Mouse (Mus musculus): ENCODE measurements around the gene Phb2.
"Not testable (repeated sequence)": the region's sequence is repeated elsewhere in the genome, so short reads cannot be mapped to it uniquely, and the experiment has no call there.

Gene Phb2

GRCm38 (mm10) chr6:124711824-124712782, at the start of gene Phb2, which contains the start of gene Emg1:
TSS of gene Phb2 (plus strand) at chr6:124712336.
TSS of gene Emg1 (minus strand) at chr6:124712178.
- DNase-seq (ENCODE audit: low spot score in 2 of 2), result peak; percentile 95

- DNase-seq (ENCODE audit: low spot score in 2 of 2), result peak; percentile 97 to 99
Observed at GRCm38 (mm10) chr6:124662477-124663423, 49.4 kb upstream of the Phb2 start, which contains the start of gene Lpcat3. TSS of gene Lpcat3 (plus strand) at chr6:124663027.

- DNase-seq (ENCODE audit: low spot score in 2 of 2), result no peak
Observed at GRCm38 (mm10) chr6:124663424-124663795, 48.7 kb upstream of the Phb2 start.

GRCm38 (mm10) chr6:124664256-124664655, 47.9 kb upstream of the Phb2 start:
- DNase-seq (ENCODE audit: low spot score in 2 of 2), result no peak

GRCm38 (mm10) chr6:124665011-124665410, 47.1 kb upstream of the Phb2 start:
- no peak for DNase-seq (ENCODE audit: low spot score in 2 of 2)

- no peak for DNase-seq (ENCODE audit: low spot score in 2 of 2)
Observed at GRCm38 (mm10) chr6:124669234-124669859, 42.8 kb upstream of the Phb2 start.

- no peak for DNase-seq (ENCODE audit: low spot score in 2 of 2)
Observed at GRCm38 (mm10) chr6:124670281-124670900, 41.7 kb upstream of the Phb2 start.

GRCm38 (mm10) chr6:124672100-124672499, 40.0 kb upstream of the Phb2 start:
- DNase-seq (ENCODE audit: low spot score in 2 of 2), result no peak

GRCm38 (mm10) chr6:124673619-124674018, 38.5 kb upstream of the Phb2 start:
- DNase-seq (ENCODE audit: low spot score in 2 of 2), result peak; percentile 28 to 45

- DNase-seq (ENCODE audit: low spot score in 2 of 2), result no peak
Observed at GRCm38 (mm10) chr6:124674591-124674990, 37.5 kb upstream of the Phb2 start.

- no peak for DNase-seq (ENCODE audit: low spot score in 2 of 2)
Observed at GRCm38 (mm10) chr6:124676171-124676570, 36.0 kb upstream of the Phb2 start.

GRCm38 (mm10) chr6:124678769-124679168, 33.4 kb upstream of the Phb2 start:
- no peak for DNase-seq (ENCODE audit: low spot score in 2 of 2)

GRCm38 (mm10) chr6:124679486-124679885, 32.6 kb upstream of the Phb2 start:
- no peak for DNase-seq (ENCODE audit: low spot score in 2 of 2)

GRCm38 (mm10) chr6:124682291-124682690, 29.8 kb upstream of the Phb2 start:
- not testable (repeated sequence) for DNase-seq (ENCODE audit: low spot score in 2 of 2)

- DNase-seq (ENCODE audit: low spot score in 2 of 2), result peak in 1 of 2 experiments; percentile 39
Observed at GRCm38 (mm10) chr6:124683591-124684417, 28.3 kb upstream of the Phb2 start.

GRCm38 (mm10) chr6:124685606-124686386, 26.3 kb upstream of the Phb2 start:
- no peak for DNase-seq (ENCODE audit: low spot score in 2 of 2)

GRCm38 (mm10) chr6:124686644-124687043, 25.5 kb upstream of the Phb2 start:
- not testable (repeated sequence) for DNase-seq (ENCODE audit: low spot score in 2 of 2)

- DNase-seq (ENCODE audit: low spot score in 2 of 2), result no peak
Observed at GRCm38 (mm10) chr6:124688151-124688758, 23.9 kb upstream of the Phb2 start.

- DNase-seq (ENCODE audit: low spot score in 2 of 2), result no peak
Observed at GRCm38 (mm10) chr6:124689011-124689410, 23.1 kb upstream of the Phb2 start.

Measured in frontal cortex, postnatal 14 days (tissue).